Comparison of ENCODE assay signal across 18 mouse cellular contexts in genomic region chr10:32312754-32313153, GRCm38 (mm10).
"Had no signal": no experiment of that assay in that cellular context is flagged by ENCODE, and none has a peak within 500 bp of the region (broad histone marks: within the 10 kb centered on the region; RNA-seq: fewer than 3 reads in every experiment).

No protein-coding gene starts in this region.

- H3K4me1 ChIP-seq: midbrain, embryonic 10.5 days; midbrain, embryonic 12.5 days; neural tube, embryonic 13.5 days; neural tube, embryonic 15.5 days had no signal

- H3K9ac ChIP-seq: lung, embryonic 14.5 days; midbrain, embryonic 12.5 days; neural tube, embryonic 13.5 days; neural tube, embryonic 15.5 days had no signal

- H3K4me2 ChIP-seq: lung, embryonic 14.5 days; midbrain, embryonic 12.5 days; neural tube, embryonic 13.5 days; neural tube, embryonic 15.5 days had no signal

- ATAC-seq: midbrain, embryonic 16.5 days had no signal

- H3K27ac ChIP-seq: midbrain, embryonic 10.5 days; midbrain, embryonic 12.5 days; neural tube, embryonic 13.5 days; neural tube, embryonic 15.5 days had no signal

- DNase-seq: lung, postnatal 10 days; lung, postnatal 4 days; midbrain, embryonic 14.5 days; retina, postnatal 1 day; right cerebral cortex, adult 18-20 months; right cerebral cortex, postnatal 25 days; right cerebral cortex, postnatal 4 days; spleen, adult 18-20 months; thymus, adult 18-20 months; thymus, postnatal 14 days; thymus, postnatal 36 days had no signal

- H3K36me3 ChIP-seq: midbrain, embryonic 10.5 days; midbrain, embryonic 12.5 days; neural tube, embryonic 13.5 days; neural tube, embryonic 15.5 days had no signal

- H3K27me3 ChIP-seq: midbrain, embryonic 12.5 days; neural tube, embryonic 13.5 days; neural tube, embryonic 15.5 days had no signal

- H3K4me3 ChIP-seq: midbrain, embryonic 10.5 days; midbrain, embryonic 12.5 days; myocyte; neural tube, embryonic 13.5 days; neural tube, embryonic 15.5 days had no signal
